Mouse (Mus musculus): Measurements from ENCODE around the gene Gpr3.
A peak's percentile ranks its signal among the peaks of the same experiment; 100 is the strongest.

Gpr3 gene

DNA sequence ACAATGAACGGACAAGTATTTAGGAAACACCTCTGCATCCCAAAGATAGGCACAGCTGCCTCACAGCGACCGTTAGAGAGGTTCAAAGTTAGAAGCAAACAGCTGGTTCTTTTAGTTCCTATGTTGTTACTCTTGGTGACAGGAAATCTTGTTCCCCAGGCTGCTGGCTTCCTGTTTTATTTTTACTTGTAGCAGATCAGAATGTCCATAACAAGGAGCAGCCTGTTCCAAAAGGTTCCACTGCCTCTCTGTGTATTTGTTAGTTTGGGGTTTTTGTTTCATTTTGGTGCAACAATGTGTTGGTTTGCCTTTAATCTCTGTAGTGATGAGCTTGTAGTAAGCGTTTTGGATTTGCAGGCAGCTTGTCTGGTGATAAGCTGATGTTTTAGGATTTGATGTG lies 38.0 kb downstream of the Gpr3 start:
- DNase-seq (ENCODE audit: low read depth in 1 of 2, low spot score in 2 of 2) = no peak

DNA sequence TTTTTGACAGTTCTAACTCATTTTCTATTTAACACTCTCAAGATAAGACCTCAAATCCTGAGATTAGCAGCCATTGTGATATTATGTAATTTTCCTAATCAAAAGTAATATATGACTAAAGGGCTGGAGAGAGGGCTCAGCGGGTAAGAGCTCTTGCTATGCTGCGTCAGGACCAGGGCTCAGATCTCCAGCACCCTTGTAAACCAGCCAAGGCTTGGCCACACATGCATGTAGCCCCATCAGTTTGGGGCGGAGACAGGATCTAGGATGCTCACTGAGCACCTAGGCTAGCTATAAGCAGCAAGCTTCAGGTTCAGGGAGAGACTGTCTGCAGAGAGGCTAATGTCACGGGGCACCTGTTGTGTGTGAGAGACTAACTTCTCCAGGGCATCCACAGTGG lies 39.9 kb downstream of the Gpr3 start:
- no peak for DNase-seq (ENCODE audit: low read depth in 1 of 2, low spot score in 2 of 2)

DNA sequence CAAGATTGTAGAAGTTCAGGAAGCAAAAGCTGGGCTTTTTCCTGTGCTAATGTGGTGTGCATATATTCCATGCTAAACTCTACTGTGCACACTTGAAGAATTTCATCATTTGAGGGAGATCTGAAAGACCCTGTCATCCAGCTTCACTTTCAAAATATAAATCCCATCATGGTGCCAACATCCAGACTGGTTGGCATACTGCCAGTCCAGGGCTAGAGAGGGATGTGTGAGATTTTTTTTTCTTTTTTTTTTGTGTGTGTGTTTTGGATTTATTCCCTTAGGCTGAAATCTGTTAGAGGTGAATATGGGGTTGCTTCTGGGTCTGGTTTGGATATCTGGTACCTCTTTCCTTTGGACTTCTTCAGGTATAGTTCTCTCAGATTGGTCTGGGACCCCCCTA lies 41.7 kb downstream of the Gpr3 start:
- no peak for DNase-seq (ENCODE audit: low read depth in 1 of 2, low spot score in 2 of 2)

DNA sequence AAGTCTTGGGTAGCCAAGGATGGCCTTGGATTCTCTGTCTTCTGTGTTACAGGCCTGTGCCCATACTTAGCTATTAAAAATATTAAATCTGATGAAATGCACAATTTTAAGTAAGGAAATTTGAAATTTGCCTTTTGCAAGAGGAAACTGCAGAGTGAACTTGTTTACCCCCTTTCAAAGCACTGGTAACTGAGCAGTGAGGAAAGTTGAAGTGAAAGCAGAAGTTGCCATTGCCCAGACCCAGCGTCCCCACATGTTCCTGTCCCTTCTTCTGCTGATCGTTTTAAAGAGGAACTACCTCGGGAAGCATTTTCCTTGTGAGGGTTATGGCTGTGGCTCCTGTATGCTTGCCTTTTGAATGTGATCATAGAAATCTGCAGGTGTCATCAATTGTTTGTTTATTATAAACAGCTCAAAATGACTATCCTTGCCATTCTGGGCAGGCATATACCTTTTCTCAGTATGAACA lies 42.2 kb downstream of the Gpr3 start:
- peak; percentile 71 for DNase-seq (ENCODE audit: low read depth in 1 of 2, low spot score in 2 of 2)

DNA sequence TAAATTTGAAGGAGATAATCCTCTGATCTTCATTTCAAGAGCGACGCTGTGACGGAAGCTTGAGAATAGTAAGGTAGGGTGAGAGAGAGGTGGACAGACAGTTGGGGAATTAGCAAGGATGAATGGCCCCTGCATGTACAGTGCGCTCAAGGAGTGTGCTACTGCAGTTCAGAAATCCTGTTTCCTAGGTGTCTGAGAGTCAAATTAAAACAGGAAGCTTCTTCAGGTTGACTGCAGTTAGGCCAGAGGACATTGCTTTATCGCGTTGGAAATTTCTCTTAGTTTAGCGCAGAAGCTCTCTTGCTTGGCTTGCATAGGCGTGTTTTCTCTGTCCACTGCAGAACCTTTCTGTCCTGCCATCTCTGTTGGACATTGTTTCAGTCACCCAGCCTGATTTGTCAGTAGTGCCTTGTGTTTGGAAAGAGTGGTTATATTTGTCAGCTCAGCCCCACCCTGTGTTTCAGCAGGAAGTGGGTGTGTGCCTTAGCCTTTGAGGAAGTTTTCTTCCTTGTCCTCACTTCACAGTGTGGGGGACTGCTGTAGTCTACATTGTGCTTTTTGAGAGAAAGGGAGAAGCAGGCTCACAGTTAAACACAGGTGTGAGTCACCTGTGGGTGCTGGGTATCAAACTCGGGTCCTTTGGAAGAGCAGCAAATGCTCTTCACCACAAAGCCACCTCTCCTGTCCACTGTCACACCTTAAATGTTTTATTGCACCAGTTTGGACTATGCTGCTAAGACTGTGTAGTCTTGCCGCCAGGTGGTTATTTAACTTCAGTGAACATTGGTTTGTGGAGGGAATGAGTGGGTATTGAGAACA lies 42.9 kb downstream of the Gpr3 start:
- DNase-seq (ENCODE audit: low read depth in 1 of 2, low spot score in 2 of 2) = peak; percentile 64 to 74

GRCm38 (mm10) chr4:133166773-133167172 lies 45.6 kb downstream of the Gpr3 start:
- DNase-seq (ENCODE audit: low read depth in 1 of 2, low spot score in 2 of 2) = no peak

DNA sequence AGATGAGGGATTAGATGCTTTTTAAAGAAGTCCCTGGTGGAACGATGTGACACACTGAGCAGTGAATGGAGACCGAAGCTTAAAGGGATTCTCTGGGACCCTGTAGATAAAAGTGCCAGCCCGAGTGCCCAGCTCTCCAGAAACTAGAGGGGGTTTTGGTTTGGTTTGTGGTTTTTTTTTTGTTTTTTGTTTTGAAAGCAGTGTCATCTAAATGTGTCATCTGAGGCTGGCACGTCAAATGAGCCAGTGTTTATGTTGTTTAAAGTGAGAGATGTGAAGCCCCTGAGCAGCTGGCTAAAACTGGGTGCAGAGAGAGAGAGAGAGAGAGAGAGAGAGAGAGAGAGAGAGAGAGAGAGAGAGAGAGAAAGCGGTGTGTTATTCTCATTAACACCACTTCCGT lies 50.1 kb downstream of the Gpr3 start:
- DNase-seq (ENCODE audit: low read depth in 1 of 2, low spot score in 2 of 2) = no peak

DNA sequence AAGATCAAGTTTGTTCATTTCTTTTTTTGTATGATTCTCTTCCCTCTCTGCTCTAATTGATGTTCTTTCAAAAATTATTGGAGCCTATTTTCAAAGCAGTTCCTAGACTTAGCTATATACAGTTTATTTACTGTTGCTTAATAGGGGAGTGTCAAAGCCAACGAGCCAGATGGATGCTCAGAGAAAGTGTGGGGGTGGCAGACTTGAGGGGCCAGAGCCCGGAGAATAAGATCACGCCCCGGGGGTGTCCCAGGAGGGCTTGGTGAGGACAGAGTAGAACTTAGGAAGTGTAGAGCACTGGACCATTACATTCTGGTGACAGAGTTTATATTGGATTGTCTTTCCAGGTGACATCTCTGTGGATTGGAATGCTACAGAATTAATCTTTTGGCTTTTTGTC lies 51.5 kb downstream of the Gpr3 start:
- no peak for DNase-seq (ENCODE audit: low read depth in 1 of 2, low spot score in 2 of 2)

GRCm38 (mm10) chr4:133160211-133160610 lies 52.1 kb downstream of the Gpr3 start:
- DNase-seq (ENCODE audit: low read depth in 1 of 2, low spot score in 2 of 2) = no peak

- DNase-seq (ENCODE audit: low read depth in 1 of 2, low spot score in 2 of 2) = peak; percentile 32 to 59
Observed at GRCm38 (mm10) chr4:133159646-133160045, 52.7 kb downstream of the Gpr3 start.

Measured in monocyte, adult 2 months (primary cell).